Mouse (Mus musculus): Measurements from ENCODE around the gene Olfr1426. TPM values are rescaled to one million over a fixed set of nuclear protein-coding genes. Genes with fewer than 3 reads are reported as not detected.

The Olfr1426 gene
- total RNA-seq, 2 experiments from 2014 or later = not detected

GRCm38 (mm10) chr19:12037727-12038126 is 54.1 kb downstream of the Olfr1426 start:
- no peak for TF ChIP-seq CTCF (conservative IDR thresholded peaks at IDR 0.05)
- H3K27ac ChIP-seq = no peak overlapping the region
- no peak for DNase-seq (ENCODE audit: low spot score in 2 of 2)
- H3K4me3 ChIP-seq = no peak overlapping the region

Other genes with a start within 250 kb of the Olfr1426 start
- gene Olfr1418, start 230.9 kb downstream of the Olfr1426 start, total RNA-seq (2021) = not detected
- not detected for gene Olfr1419, start 216.9 kb downstream of the Olfr1426 start, total RNA-seq (2021)
- gene Olfr1420, start 205.4 kb downstream of the Olfr1426 start, total RNA-seq (2021) = not detected
- 10 to 100 TPM; 19.7 to 21.1 TPM for gene Patl1, start 179.6 kb downstream of the Olfr1426 start, total RNA-seq (2021)
- 10 to 100 TPM; 50.3 to 50.9 TPM for gene Osbp, start 126.1 kb downstream of the Olfr1426 start, total RNA-seq (2021)
- gene Olfr1423, start 50.7 kb downstream of the Olfr1426 start, total RNA-seq (2021) = not detected
- gene Olfr1424, start 29.3 kb downstream of the Olfr1426 start, total RNA-seq (2021) = not detected
- gene Olfr1425, start 14.3 kb downstream of the Olfr1426 start, total RNA-seq (2021) = not detected
- not detected for gene Olfr1427, start 11.3 kb upstream of the Olfr1426 start, total RNA-seq (2021)
- not detected for gene Olfr1428, start 23.9 kb upstream of the Olfr1426 start, total RNA-seq (2021)
- not detected for gene Olfr76, start 31.2 kb upstream of the Olfr1426 start, total RNA-seq (2021)
- gene Olfr1555-ps1, start 78.1 kb upstream of the Olfr1426 start, total RNA-seq (2021) = not detected
- gene Olfr1431, start 108.6 kb upstream of the Olfr1426 start, total RNA-seq (2021) = not detected
- not detected for gene Olfr1432, start 140.6 kb upstream of the Olfr1426 start, total RNA-seq (2021)
- gene Olfr262, start 149.6 kb upstream of the Olfr1426 start, total RNA-seq (2021) = not detected
- gene Olfr235, start 169.0 kb upstream of the Olfr1426 start, total RNA-seq (2021) = not detected
- gene Olfr1434, start 187.8 kb upstream of the Olfr1426 start, total RNA-seq (2021) = not detected
- gene Olfr1436, start 207.1 kb upstream of the Olfr1426 start, total RNA-seq (2021) = not detected
- not detected for gene Olfr1437, start 233.1 kb upstream of the Olfr1426 start, total RNA-seq (2021)
- gene Olfr1438-ps1, start 243.9 kb upstream of the Olfr1426 start, total RNA-seq (2021) = not detected